Mouse (Mus musculus): ENCODE results near the gene Stk11ip. TPM values are rescaled to one million over a fixed set of nuclear protein-coding genes. Genes with fewer than 3 reads are reported as not detected.

Gene Stk11ip
- polyA plus RNA-seq (2014; fragmentation: Illumina TruSeq; extraction: RNeasy Lipid Tissue Mini Kit (QIAGEN cat#74804); ENCODE audit: low read depth, low replicate concordance), result 3.2 TPM

DNA sequence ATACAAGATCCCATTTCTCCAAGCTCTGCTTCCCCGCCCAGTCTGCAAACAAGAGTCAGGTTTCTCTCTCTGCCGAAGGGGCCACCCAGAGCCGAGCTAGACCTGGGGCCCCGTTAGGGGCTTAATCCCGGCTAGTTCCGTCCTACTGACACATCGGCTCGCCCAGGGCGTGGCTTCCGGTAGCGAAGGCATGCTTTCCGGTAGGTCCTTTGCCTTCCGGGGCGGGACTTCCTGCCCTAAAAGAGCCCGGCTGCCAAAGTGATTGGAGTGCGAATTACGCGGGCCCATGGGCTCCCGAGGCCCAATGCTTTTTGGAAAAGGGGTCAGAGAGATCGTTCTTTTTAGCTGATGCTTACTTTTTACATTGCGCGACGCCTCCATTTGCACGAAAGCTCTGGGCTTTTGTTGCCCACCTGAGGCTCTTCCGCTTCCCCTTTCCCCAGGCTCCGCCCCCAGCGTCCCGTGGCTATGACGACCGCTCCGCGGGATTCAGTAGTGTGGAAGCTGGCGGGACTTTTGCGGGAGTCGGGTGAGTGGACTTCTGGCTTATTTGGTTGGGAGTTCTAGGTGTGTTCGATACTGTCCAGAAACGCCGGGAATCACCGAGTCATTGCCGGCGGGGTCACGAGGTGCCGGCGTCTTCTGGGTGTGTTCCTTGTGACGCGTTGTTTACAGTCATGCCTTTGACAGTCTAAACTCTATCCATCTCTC, at the start of gene Stk11ip:
TSS of gene Stk11ip (plus strand) at position 209 of the 711 bp plus-strand sequence.

GRCm38 (mm10) chr1:75478916-75479634, 42.3 kb upstream of the Stk11ip start, which contains the start of the genes Chpf and Tmem198:
Gene Chpf, minus strand, starts transcription at chr1:75479307.
Gene Tmem198, plus strand, starts transcription at chr1:75479532.

DNA sequence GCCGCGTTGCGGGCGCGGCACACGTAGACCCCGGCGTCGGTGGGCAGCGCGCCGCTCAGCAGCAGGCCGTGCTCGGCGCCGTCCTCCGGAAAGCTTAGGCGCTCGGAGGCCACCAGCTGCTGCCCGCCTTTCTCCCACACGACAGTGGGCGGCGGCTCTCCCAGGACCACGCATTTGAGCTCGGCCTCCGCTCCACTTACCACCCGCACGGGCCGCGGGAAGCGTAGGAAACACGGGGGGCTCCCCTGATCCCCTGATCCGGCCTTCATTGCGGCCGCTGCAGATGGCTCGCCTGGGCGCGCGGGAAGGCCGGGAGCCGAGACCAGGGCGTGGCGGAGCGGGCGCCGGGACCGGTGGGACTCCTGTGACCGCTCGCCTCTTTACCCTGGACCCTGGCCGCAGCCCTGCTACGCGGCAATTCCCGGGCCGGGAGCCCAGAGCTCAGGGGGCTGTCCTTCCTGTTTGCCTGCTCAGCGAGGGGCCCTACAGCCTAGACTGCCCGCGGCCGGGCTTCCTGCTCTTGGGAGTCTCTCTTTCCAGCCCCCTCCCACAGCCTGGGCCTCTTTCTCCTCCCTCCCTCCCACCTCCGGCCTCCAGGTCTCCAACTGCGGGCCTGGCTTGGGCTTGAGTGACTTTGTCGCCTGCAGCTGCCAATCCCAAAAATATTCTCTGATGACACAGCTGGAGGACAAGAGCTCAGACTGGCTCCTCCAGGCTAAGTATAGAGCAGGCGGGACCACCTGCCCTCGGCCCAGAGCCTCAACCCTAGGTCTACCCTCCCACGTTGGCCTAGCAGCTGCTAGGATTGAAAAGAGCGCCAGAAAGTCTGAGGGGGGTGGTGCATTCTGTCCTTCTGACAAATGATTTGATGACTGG, 15.1 kb upstream of the Stk11ip start, which contains the start of gene Obsl1:
TSS of gene Obsl1 (minus strand) at position 497 of the 876 bp plus-strand sequence.

GRCm38 (mm10) chr1:75507006-75507405, 14.3 kb upstream of the Stk11ip start, which contains the start of gene Inha:
Gene Inha, plus strand, starts transcription at chr1:75507077.

GRCm38 (mm10) chr1:75545965-75546956, 24.9 kb downstream of the Stk11ip start, which contains the start of gene Slc4a3:
Gene Slc4a3, plus strand, starts transcription at chr1:75546266.

Other genes starting within 250 kb of the Stk11ip start
- gene Resp18, start 243.1 kb upstream of the Stk11ip start, polyA plus RNA-seq (2014; fragmentation: Illumina TruSeq; extraction: RNeasy Lipid Tissue Mini Kit (QIAGEN cat#74804); ENCODE audit: low read depth, low replicate concordance), result 0.56 TPM
- 5.5 TPM for gene Dnpep, start 203.5 kb upstream of the Stk11ip start, polyA plus RNA-seq (2014; fragmentation: Illumina TruSeq; extraction: RNeasy Lipid Tissue Mini Kit (QIAGEN cat#74804); ENCODE audit: low read depth, low replicate concordance)
- 0.55 TPM for gene Des, start 161.2 kb upstream of the Stk11ip start, polyA plus RNA-seq (2014; fragmentation: Illumina TruSeq; extraction: RNeasy Lipid Tissue Mini Kit (QIAGEN cat#74804); ENCODE audit: low read depth, low replicate concordance)
- gene Speg, start 146.2 kb upstream of the Stk11ip start, polyA plus RNA-seq (2014; fragmentation: Illumina TruSeq; extraction: RNeasy Lipid Tissue Mini Kit (QIAGEN cat#74804); ENCODE audit: low read depth, low replicate concordance), result 0.14 TPM
- gene Gmppa, start 85.6 kb upstream of the Stk11ip start, polyA plus RNA-seq (2014; fragmentation: Illumina TruSeq; extraction: RNeasy Lipid Tissue Mini Kit (QIAGEN cat#74804); ENCODE audit: low read depth, low replicate concordance), result 7.7 TPM
- 0.08 TPM for gene Asic4, start 71.1 kb upstream of the Stk11ip start, polyA plus RNA-seq (2014; fragmentation: Illumina TruSeq; extraction: RNeasy Lipid Tissue Mini Kit (QIAGEN cat#74804); ENCODE audit: low read depth, low replicate concordance)
- 0.35 TPM for gene Chpf, start 42.2 kb upstream of the Stk11ip start, polyA plus RNA-seq (2014; fragmentation: Illumina TruSeq; extraction: RNeasy Lipid Tissue Mini Kit (QIAGEN cat#74804); ENCODE audit: low read depth, low replicate concordance)
- gene Tmem198, start 42.0 kb upstream of the Stk11ip start, polyA plus RNA-seq (2014; fragmentation: Illumina TruSeq; extraction: RNeasy Lipid Tissue Mini Kit (QIAGEN cat#74804); ENCODE audit: low read depth, low replicate concordance), result not detected
- gene Obsl1, start 15.1 kb upstream of the Stk11ip start, polyA plus RNA-seq (2014; fragmentation: Illumina TruSeq; extraction: RNeasy Lipid Tissue Mini Kit (QIAGEN cat#74804); ENCODE audit: low read depth, low replicate concordance), result 2.6 TPM
- 8.7 TPM for gene Inha, start 14.5 kb upstream of the Stk11ip start, polyA plus RNA-seq (2014; fragmentation: Illumina TruSeq; extraction: RNeasy Lipid Tissue Mini Kit (QIAGEN cat#74804); ENCODE audit: low read depth, low replicate concordance)
- gene Slc4a3, start 24.7 kb downstream of the Stk11ip start, polyA plus RNA-seq (2014; fragmentation: Illumina TruSeq; extraction: RNeasy Lipid Tissue Mini Kit (QIAGEN cat#74804); ENCODE audit: low read depth, low replicate concordance), result 0.60 TPM

Measured in testis, adult 10 weeks (tissue).